Mouse (Mus musculus) lung, adult 18-20 months (tissue): ENCODE results near the gene Cc2d1a.

Source experiments
- DNase-seq, 2 experiments: peaks; one replicate each; pipeline ENCODE4 v3.0.0; 2022; ENCODE audit warnings: mixed read lengths in 2 of 2

The Cc2d1a gene

GRCm38 (mm10) chr8:84176560-84176959, 28.8 kb upstream of the Cc2d1a start:
- no peak for DNase-seq

- DNase-seq: no peak
Measured at GRCm38 (mm10) chr8:84173861-84174260, 26.1 kb upstream of the Cc2d1a start.

DNA sequence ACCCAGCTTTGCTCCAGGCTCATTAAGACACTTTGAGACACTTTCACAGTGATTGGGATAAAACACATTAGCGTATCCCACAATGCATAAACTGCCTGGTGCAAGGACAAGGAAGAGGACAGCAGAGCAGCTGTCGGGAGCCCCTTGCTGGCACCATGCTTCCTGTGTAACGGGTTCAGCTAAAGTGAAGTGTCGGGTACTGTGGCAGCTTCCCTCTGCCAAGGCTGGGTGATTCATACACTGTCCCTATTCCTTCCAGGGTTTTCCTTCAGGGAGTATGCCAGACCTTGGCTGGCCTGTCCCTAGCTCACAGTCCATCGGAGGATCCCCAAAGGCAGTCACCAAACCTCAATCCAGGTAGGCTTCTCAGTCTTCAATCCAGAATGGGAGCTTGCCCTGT, 22.4 kb upstream of the Cc2d1a start:
- DNase-seq: no peak

- no peak for DNase-seq
Measured at GRCm38 (mm10) chr8:84167696-84168095, 20.0 kb upstream of the Cc2d1a start.

GRCm38 (mm10) chr8:84157620-84158019, 9.9 kb upstream of the Cc2d1a start:
- no peak for DNase-seq

GRCm38 (mm10) chr8:84149181-84149580, 1.4 kb upstream of the Cc2d1a start:
- no peak for DNase-seq

DNA sequence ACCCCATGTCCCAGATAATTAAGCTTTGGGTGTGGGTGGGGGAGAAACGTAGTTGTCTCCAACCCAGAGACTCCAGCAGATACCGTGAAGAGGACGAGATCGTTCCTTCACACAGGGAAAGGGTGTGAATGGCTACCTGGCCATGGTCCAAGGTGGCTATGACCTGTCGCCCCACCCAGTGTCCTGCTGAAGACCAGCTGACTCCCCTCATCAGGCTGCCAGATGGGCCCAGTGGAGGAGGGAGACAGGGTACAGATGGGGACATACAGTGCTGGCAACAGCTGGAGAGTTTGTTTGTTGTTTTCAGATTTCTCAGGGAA, 755 bp upstream of the Cc2d1a start:
- peak in 1 of 2 experiments; percentile 25 for DNase-seq

DNA sequence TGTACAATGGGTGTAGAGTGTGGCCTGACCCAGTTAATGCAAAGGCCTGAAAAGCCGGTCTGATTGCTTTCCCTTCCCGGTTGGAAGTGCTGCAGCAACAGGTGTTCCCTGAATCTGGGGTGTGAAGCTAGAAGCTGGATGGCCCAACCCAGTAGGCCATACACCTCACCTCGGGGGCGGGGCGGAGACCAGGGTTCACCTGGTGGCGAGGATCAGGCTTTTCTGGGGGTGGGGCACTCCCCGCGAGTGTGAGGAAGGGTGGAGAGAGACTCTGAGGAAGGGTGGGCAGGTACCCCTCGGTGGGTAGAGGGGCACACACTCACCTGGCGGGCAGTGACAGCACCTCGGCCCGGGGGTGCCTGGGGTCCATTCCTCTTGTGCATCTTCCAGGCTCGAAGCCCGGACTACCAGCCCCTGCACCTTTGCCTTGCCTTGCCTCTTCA, 391 bp downstream of the Cc2d1a start:
- DNase-seq: peak; percentile 61 to 73

GRCm38 (mm10) chr8:84144636-84145245, 3.0 kb downstream of the Cc2d1a start:
- no peak for DNase-seq

GRCm38 (mm10) chr8:84140838-84141237, 6.9 kb downstream of the Cc2d1a start:
- no peak for DNase-seq

DNA sequence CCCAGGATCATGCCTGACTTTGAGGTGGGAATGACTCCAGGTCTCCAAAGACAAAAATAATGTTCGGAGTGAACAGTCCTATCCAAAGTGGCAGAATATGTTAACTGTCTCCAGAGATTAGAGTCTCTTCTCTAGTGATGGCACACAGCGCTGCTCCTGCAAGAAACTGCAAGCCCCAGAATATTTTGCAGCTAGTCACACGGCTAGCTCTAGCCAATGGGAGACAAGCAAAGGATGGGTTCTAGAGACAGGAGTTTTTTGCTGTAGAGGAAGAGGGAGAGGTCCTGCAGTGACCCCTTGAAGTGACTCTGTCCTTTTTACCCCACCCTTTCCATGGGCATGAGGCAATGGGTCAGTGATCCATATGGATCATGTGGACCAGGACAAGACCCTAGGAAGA, 9.9 kb downstream of the Cc2d1a start:
- DNase-seq: no peak

DNA sequence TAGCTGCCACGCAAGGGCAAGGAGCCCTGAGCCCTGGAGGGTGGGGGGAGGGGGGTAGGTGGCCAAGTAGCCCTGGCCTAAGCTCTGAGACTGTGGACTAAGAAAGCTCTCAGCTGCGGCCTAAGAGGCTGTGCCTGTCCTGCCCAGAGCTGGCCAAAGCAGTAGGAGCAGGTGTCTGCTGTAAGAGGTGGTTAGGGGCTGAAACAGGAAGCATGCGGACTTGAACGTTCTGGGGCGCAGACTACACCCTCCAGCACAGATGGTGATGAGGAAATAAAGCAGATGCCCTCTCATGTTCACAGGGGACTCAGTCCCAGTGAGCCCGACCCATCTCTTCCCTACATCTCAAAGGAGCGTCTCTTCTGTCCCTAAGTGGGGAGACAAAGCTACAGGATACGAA, 15.5 kb downstream of the Cc2d1a start:
- DNase-seq: no peak

GRCm38 (mm10) chr8:84130806-84131205, 16.9 kb downstream of the Cc2d1a start:
- no peak for DNase-seq

DNA sequence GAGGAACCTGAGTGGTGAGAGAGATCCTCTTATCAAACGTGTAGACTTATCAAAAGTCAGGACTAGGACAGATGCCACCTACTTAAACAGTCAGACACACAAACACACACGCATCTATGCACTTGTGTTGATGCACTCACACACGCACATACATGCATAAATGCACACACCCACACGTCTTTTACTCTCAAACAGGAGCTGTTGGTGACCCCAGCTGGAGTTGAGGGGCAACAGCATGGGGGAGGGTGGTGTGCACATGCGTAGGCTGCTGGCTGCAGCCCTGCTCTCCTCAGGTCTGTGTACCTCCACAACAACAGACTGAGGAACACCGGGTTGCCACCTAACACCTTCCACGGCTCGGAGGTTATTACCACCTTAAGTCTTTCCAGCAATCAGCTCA, 19.5 kb downstream of the Cc2d1a start:
- no peak for DNase-seq

DNA sequence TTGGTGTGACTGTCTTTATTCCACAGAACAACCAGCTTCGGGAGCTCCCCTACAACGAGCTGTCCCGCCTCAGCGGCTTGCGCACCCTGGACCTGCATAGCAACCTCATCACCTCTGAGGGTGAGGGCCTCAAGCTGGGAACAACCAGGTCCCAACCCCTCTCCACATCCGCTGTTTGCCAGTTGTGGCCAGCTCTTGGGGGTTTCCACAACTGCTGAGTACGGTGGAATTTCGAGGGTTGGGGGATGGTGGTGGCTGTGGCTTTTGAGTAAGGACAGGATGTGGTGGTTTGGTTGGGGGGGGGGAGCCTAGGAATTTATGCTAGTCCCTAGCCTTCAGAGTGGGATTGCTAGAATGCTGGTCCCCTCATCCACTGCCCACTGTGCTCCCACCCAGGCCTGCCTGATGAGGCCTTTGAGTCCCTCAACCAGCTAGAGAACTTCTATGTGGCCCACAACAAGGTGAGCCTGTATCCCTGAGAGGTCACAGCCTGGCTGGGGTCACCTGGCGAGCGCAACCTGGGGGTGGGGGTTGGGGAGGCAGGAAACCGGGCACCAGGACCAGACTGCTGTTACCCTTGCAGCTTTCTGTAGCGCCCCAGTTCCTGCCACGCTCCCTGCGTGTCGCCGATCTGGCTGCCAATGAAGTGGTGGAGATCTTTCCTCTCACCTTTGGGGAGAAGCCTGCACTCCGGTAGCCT, 20.4 kb downstream of the Cc2d1a start:
- DNase-seq: no peak

GRCm38 (mm10) chr8:84126742-84127141, 21.0 kb downstream of the Cc2d1a start:
- DNase-seq: no peak

- no peak for DNase-seq
Measured at GRCm38 (mm10) chr8:84125656-84126055, 22.1 kb downstream of the Cc2d1a start, which contains the start of gene Podnl1. Gene Podnl1 (plus strand): TSS chr8:84125989.

DNA sequence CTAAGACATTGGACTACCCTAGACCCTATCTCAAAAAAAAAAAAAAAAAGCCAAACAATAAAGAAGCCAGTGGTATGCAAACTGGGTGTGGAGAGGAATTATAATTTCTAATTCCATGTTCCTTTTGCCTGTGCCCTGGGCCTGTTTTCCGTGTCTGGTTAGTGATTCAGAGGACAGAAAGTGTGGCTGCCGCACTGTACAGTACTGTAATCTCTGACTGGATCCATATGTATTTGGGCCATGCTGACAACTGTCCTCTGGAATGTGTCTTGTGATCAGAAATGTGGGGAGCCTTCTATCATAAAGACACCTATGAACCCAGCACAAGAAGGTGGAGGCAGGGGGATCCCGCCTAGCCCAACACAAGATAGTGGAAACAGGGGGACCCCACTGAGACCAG, 25.6 kb downstream of the Cc2d1a start:
- DNase-seq: no peak

- DNase-seq: no peak
Measured at GRCm38 (mm10) chr8:84115646-84116045, 32.1 kb downstream of the Cc2d1a start.

DNA sequence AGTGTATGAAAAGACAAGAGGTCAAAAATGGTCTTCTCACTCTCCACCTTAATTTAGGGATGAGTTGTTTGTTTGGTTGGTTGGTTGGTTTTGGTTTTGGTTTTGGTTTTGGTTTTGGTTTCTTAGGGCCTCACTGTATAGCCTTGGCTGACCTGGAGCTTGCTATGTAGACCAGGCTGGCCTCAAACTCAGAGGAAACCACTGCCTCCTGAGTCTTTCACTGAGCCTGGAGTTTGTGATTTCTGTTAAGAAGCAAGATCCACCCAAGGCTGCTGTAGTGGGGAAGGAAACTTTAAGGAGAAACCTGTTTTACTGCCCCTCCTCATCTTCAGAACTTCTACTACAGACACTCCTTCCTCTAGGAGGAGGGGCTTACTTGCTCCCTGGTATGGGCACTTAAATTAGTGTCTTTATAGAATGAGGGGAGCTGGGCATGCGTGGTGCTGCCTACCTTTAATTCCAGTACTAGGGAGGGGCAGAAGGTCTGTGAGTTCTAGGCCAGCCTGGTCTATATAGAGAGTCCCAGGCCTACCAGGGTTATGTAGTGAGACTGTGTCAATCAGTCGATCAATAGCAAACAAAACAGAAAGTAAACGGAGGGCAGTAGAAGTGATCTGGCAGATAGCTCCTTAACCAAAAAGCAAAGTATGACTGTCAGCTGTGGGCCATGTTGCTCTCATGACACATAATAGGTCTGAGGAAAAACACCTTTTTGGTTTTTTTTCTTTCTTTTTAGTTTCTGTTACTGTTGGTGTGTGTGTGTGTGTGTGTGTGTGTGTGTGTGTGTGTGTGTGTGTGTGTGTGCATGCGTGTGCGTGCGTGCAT, 41.3 kb downstream of the Cc2d1a start:
- DNase-seq: no peak

DNA sequence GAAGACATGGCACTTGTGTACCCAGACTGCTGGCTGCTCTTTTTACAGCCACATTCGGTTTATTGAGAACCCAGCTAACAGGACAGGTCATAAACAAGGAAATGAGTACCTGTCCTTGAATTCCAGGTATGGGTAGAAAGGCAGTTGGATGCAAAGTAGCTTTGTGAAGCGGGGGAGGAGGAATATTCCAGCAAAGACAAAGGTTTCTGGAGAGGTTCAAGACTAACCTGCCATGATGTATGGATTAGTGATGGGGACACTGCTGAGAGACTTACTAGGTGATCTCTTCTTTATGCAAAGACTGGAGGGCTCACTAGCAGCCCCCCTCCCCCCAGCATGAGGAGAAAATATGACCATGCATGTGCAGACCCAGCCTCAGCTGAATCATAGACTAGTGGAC, 42.1 kb downstream of the Cc2d1a start:
- DNase-seq: no peak

- peak; percentile 98 to 99 for DNase-seq
Measured at GRCm38 (mm10) chr8:84104697-84105609, 42.8 kb downstream of the Cc2d1a start, which contains the start of gene Dcaf15. Gene Dcaf15 (minus strand): TSS chr8:84104768.

GRCm38 (mm10) chr8:84104221-84104620, 43.5 kb downstream of the Cc2d1a start:
- peak; percentile 61 to 62 for DNase-seq
